Mouse (Mus musculus) heart, postnatal 0 days (tissue): ENCODE results near the gene Hsph1. TPM values are rescaled to one million over a fixed set of nuclear protein-coding genes. Genes with fewer than 3 reads are reported as not detected.

Experiments used
- ATAC-seq: fragments of 200-750 bp; cut with Nextera tagmentation; 2 replicates; pipeline ENCODE4 v1.8.0; 2017; ENCODE audit warnings: low read depth, moderate number of reproducible peaks, moderate library complexity; ENCODE audit not compliant: insufficient read depth
- DNase-seq: peaks from one replicate; pipeline ENCODE4 v3.0.0-alpha.2; 2016; ENCODE audit warnings: low spot score
- H3K27ac ChIP-seq: fragments of 300-500 bp; sonication (generic); 2 replicates; pipeline ENCODE4 v1.5.1; 2014; ENCODE audit warnings: low read depth, mild to moderate bottlenecking
- H3K27me3 ChIP-seq: fragments of 300-500 bp; sonication (generic); 2 replicates; pipeline ENCODE4 v1.6.1; 2014; ENCODE audit warnings: low read length, mixed read lengths; ENCODE audit not compliant: control insufficient read depth, insufficient read depth
- H3K36me3 ChIP-seq: fragments of 300-500 bp; sonication (generic); replicated peaks from 2 replicates; pipeline ENCODE4 v1.6.1; 2014; ENCODE audit warnings: low read length, mixed read lengths; ENCODE audit not compliant: control insufficient read depth, insufficient read depth
- H3K4me1 ChIP-seq: fragments of 300-500 bp; sonication (generic); 2 replicates; pipeline ENCODE4 v1.6.1; 2014; ENCODE audit warnings: antibody characterized with exemption; ENCODE audit not compliant: control insufficient read depth, insufficient read depth
- H3K4me2 ChIP-seq: fragments of 300-500 bp; sonication (generic); 2 replicates; pipeline ENCODE4 v1.6.1; 2014; ENCODE audit warnings: low read depth, mild to moderate bottlenecking, low read length, moderate library complexity
- H3K4me3 ChIP-seq: fragments of 300-500 bp; sonication (generic); 2 replicates; pipeline ENCODE4 v1.5.1; 2014; ENCODE audit warnings: low read depth, low read length
- H3K9ac ChIP-seq: fragments of 300-500 bp; sonication (generic); replicated peaks from 2 replicates; pipeline ENCODE4 v1.6.1; 2014; ENCODE audit warnings: low read depth, low read length, mixed read lengths
- H3K9me3 ChIP-seq: fragments of 300-500 bp; sonication (generic); replicated peaks from 2 replicates; pipeline ENCODE4 v1.6.1; 2016; ENCODE audit warnings: low read length; ENCODE audit not compliant: control insufficient read depth
- CTCF ChIP-seq: IDR thresholded peaks from 2 replicates; pipeline ENCODE4 v1.5.1; 2016; ENCODE audit warnings: antibody characterized with exemption, control low read depth, low read depth
- EP300 ChIP-seq: IDR thresholded peaks from 2 replicates; pipeline ENCODE4 v1.6.1; 2016; ENCODE audit warnings: antibody characterized with exemption, low read depth
- WGBS: fragments of 180-500 bp; shearing (Covaris S2); extraction: QIAGEN DNeasy Blood & Tissue Kit; methylation state at CpG from one replicate; pipeline ENCODE4 v1.1.7; 2014; 5-methylcytosine and 5-hydroxymethylcytosine counted together
- polyA plus RNA-seq: library from polyadenylated mRNA; unstranded; fragments of >200 nt; fragmentation: Nextera tagmentation; extraction: Ambion mirVana; gene quantifications from 2 replicates; pipeline ENCODE4 v1.2.1, GENCODE M21; 2015
- total RNA-seq: library from RNA; depleted of rRNA; stranded (reverse); fragments of >200 nt; gene quantifications from 2 replicates; pipeline ENCODE4 v1.2.3, GENCODE M21; 2014; ENCODE audit warnings: low replicate concordance

Gene Hsph1
- total and polyA plus RNA-seq, 2 experiments from 2014 or later: 4.7 to 9.7 TPM

DNA sequence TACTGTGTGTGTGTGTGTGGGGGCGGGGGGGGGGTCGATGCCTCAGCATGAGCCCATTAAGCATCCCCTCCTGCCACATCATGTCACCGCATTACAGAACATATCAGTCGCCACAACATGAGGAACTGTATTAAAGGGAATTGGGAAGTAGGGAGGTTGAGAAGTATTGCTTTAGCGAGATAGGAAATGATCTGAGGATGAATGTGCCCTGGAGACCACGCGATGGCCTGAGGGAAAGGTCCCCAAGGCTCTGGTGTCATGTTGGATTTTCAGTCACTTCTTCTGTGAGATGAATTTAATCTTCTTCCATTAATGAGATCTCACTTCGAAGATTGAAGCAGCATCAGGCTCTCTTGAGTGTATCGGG is 23.2 kb upstream of the Hsph1 start:
- no peak for TF ChIP-seq CTCF
- TF ChIP-seq EP300: no peak
- Histone ChIP-seq H3K4me1 (no peaks in the 10 kb centered on the region), H3K27ac (no peak overlapping the region), H3K36me3 (no peaks in the 10 kb centered on the region), H3K4me3 (no peak overlapping the region), H3K4me2 (no peak overlapping the region), H3K9ac (no peak overlapping the region), H3K27me3 (no peaks in the 10 kb centered on the region), H3K9me3 (0 out of 2 replicates have a peak, but pooled peaks cover 2% of the 10 kb centered on the region)
- DNase-seq: no peak
- ATAC-seq: no peak
- whole genome bisulfite sequencing: 43% methylated on average over 8 of the region's 9 CpGs

DNA sequence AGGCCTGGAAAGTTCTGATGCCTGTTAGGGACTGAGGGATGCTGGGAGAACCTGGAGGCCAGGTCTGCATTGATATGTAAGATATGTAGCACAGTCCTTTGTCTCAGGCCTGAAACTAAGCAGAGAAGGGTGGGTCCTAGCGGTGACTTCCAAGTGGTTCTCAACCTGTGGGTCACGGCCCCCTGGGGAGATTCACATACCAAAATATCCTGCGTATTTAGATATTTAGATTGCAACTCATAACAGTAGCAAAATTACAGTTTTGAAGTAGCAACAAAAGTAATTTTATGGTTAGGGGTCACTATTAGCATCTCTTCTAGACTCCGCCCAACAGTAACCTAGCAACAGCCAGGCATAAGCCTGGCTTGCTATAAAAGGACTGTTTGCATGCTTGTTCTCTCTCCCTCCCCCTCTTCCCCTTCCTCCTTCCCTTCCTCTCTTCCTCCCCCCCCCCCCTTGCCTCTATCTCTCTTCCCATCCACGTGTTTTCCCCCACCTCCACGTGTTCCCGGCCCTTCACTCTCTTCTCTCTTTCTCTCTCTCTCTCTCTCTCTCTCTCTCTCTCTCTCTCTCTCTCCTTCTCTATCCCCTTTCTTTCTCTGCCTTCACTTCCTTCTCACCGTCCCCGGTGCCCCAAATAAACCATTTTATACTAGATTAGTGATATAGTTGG is 22.7 kb upstream of the Hsph1 start:
- no peaks in the 10 kb centered on the region for H3K27me3 ChIP-seq
- H3K4me3 ChIP-seq: no peak overlapping the region
- no peak for ATAC-seq
- 69% methylated on average over 9 of the region's 9 CpGs for WGBS
- H3K36me3 ChIP-seq: no peaks in the 10 kb centered on the region
- no peak overlapping the region for H3K9ac ChIP-seq
- no peak overlapping the region for H3K27ac ChIP-seq
- H3K4me2 ChIP-seq: no peak overlapping the region
- no peak for DNase-seq
- H3K4me1 ChIP-seq: no peaks in the 10 kb centered on the region
- TF ChIP-seq EP300 (no peak), CTCF (no peak)
- 0 out of 2 replicates have a peak, but pooled peaks cover 2% of the 10 kb centered on the region for H3K9me3 ChIP-seq

DNA sequence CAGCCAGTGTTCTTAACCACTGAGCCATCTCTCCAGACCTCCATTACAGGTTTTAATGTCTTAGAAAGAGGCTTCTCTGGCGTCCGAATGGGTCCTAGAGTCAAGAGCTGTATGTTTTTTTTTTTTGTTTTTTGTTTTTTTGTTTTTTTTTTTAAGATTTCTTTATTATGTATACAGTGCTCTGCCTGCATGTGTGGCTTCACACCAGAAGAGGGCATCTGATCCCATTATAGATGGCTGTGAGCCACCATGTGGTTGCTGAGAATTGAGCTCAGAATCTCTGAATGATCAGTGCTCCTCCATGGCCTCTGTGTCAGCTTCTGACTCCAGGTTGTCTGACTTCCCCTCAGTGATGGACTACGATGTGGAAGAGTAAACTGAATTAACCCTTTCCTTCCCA is 21.8 kb upstream of the Hsph1 start:
- Histone ChIP-seq H3K4me2 (no peak overlapping the region), H3K27me3 (no peaks in the 10 kb centered on the region)
- no peak for ATAC-seq

DNA sequence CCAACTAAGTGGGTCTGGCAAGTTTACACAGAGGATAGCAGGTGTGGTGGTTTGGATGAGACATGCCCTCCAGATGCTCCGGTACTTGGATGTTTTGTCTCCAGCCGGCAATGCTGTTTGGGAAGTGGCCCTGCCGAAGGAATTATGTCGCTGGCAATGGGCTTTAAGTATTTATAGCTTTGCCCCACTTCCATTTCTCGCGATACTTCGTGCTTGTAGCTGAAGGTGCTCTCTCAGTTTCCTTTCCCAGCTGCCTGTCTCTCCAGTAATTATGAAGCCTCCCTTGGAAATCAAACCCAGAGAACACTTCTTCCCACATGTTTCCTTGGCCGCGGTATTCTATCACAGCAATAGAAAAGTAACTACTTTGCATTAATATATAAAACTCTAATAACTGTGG is 19.5 kb upstream of the Hsph1 start:
- H3K9ac ChIP-seq: no peak overlapping the region
- WGBS: 73% methylated on average over 9 of the region's 9 CpGs
- TF ChIP-seq EP300: no peak
- TF ChIP-seq CTCF: no peak

More for the DNA sequence above, 21.8 kb upstream of the Hsph1 start:
- H3K4me1 ChIP-seq: no peaks in the 10 kb centered on the region
- no peak overlapping the region for H3K4me3 ChIP-seq
- H3K27ac ChIP-seq: no peak overlapping the region
- no peaks in the 10 kb centered on the region for H3K36me3 ChIP-seq
- no peak for DNase-seq
- 53% methylated on average over 3 of the region's 3 CpGs for WGBS
- 0 out of 2 replicates have a peak, but pooled peaks cover 2% of the 10 kb centered on the region for H3K9me3 ChIP-seq
- no peak overlapping the region for H3K9ac ChIP-seq
- TF ChIP-seq CTCF (no peak), EP300 (no peak)

DNA sequence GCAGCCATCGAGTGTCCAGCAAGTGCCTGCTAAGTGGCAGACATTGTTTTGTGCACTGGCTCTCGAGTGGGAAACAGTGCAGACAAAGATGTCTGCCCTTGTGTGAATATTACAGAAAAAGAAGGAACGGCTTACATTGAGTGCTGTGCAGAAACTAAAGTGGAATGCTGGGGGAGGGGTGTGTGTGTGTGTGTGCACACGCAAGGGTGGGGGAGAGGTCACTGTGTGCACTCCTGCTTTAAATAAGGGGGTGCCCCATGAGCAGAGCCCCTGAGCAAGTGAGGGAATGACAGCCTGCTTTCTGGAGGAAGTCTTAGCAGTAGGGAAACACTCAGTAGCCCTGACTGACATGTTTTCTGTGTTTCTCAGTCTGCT is 14.0 kb upstream of the Hsph1 start:
- no peaks in the 10 kb centered on the region for H3K36me3 ChIP-seq
- no peak overlapping the region for H3K4me3 ChIP-seq
- ATAC-seq (no peak), DNase-seq (no peak)
- no peak overlapping the region for H3K4me2 ChIP-seq
- H3K27me3 ChIP-seq: no peaks in the 10 kb centered on the region
- 53% methylated on average over 4 of the region's 4 CpGs for WGBS
- no peak overlapping the region for H3K9ac ChIP-seq
- H3K4me1 ChIP-seq: peaks cover 13% of the 10 kb centered on the region
- H3K9me3 ChIP-seq: no peaks in the 10 kb centered on the region
- no peak overlapping the region for H3K27ac ChIP-seq
- TF ChIP-seq EP300 (no peak), CTCF (no peak)

More for the DNA sequence above, 19.5 kb upstream of the Hsph1 start:
- no peak overlapping the region for H3K4me2 ChIP-seq
- ATAC-seq: no peak
- H3K4me3 ChIP-seq: no peak overlapping the region
- H3K9me3 ChIP-seq: no peaks in the 10 kb centered on the region
- H3K36me3 ChIP-seq: no peaks in the 10 kb centered on the region
- no peak overlapping the region for H3K27ac ChIP-seq
- no peaks in the 10 kb centered on the region for H3K4me1 ChIP-seq
- H3K27me3 ChIP-seq: no peaks in the 10 kb centered on the region
- no peak for DNase-seq
